In the genomic region with DNA sequence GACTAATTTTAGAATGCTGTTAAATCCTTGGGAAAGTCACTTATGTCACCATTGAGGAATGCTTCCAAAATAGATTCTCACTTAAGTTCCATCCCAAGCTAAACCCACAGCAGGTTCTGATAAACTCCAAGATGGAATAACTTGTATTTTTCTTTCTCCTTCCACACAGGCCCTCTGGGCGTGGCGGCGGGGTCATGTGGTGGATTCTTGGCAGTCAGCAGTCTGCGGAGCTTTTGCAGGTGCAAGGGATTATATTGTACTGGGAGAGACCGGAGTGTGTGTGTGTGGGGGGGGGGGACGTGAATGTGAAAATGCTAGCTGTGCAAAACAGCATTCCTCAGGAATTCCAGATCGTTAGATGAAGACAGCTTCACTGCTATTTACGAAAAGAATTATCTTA, we compare ENCODE assay signal across 7 mouse cellular contexts.
DNase-seq lines count a peak whose midpoint lies in the region; TF ChIP-seq lines count a peak whose summit lies in the region.

No protein-coding gene starts in this region.

- in situ Hi-C loops in ES-E14 (cut with MboI; ENCODE audit: low sequenced_read_pairs in 2 of 2, unreplicated experiment in 2 of 2) = no loop called here

- H3K9me3 ChIP-seq in ES-E14 (ENCODE audit: control insufficient read depth, insufficient read depth, low read depth, low read length) = no peaks in the 10 kb centered on the region

- no peak overlapping the region for H3K9ac ChIP-seq in ES-E14 (ENCODE audit: insufficient read depth, low read depth, low read length, poor library complexity, severe bottlenecking)

- DNase-seq in ES-E14 (ENCODE audit: low read depth, low spot score) (no peak), R1 (ENCODE audit: low read depth, low spot score) (peak; percentile 30)
- DNase-seq in heart, adult 11 months = peak; percentile 95
- peak; percentile 66 to 78 for DNase-seq in kidney, postnatal 4 days
- DNase-seq in thymus, postnatal 4 days = no peak
- no peak for DNase-seq in layer of hippocampus, postnatal 10 days (ENCODE audit: low spot score in 2 of 2)
- DNase-seq in left cerebral cortex, postnatal 4 days = no peak

- peaks cover 2 to 6% of the 10 kb centered on the region in 2 experiments; a peak in 1 of 4 replicates for H3K4me1 ChIP-seq in ES-E14 (ENCODE audit: control insufficient read depth in 2 of 2, insufficient read depth in 2 of 2, low read length in 2 of 2, poor library complexity in 1 of 2)

- H3K27ac ChIP-seq in ES-E14 (ENCODE audit: insufficient read depth, low read depth, low read length, poor library complexity, severe bottlenecking) = no peak overlapping the region

- no peaks in the 10 kb centered on the region; the same call in 1 of the 2 replicates for H3K36me3 ChIP-seq in ES-E14 (ENCODE audit: control insufficient read depth, insufficient read depth, low read length, poor library complexity, severe bottlenecking)

- no peak overlapping the region for H3K4me3 ChIP-seq in ES-E14 (ENCODE audit: insufficient read depth in 1 of 2, low read depth in 1 of 2, low read length in 2 of 2, poor library complexity in 1 of 2, severe bottlenecking in 1 of 2)

- intact Hi-C loops in left cerebral cortex, postnatal 4 days (cut with DNase I) = no loop called here

TF ChIP-seq in ES-E14, 5 proteins besides CTCF, POLR2A, EP300 and RAD21:
- TF ChIP-seq MAFK (IDR thresholded peaks at IDR 0.05; ENCODE audit: insufficient read depth, low read depth, low read length) = 0 out of 2 replicates have a peak, but pooled peaks have one; percentile 37
- TF ChIP-seq ZC3H11A (IDR thresholded peaks at IDR 0.05; ENCODE audit: borderline replicate concordance, low read depth, low read length) = no peak

Comparison
In these comparisons a context has a peak if more than half of its experiments do, and no peak if none do; other contexts are left out.
1. DNase-seq: peak in R1 (single experiment), heart, adult 11 months (single experiment) and kidney, postnatal 4 days (2 of 2); none in ES-E14 (single experiment), thymus, postnatal 4 days (single experiment), layer of hippocampus, postnatal 10 days (0 of 2) and left cerebral cortex, postnatal 4 days (single experiment).